ENCODE assay signal across 8 mouse cellular contexts in the genomic region with DNA sequence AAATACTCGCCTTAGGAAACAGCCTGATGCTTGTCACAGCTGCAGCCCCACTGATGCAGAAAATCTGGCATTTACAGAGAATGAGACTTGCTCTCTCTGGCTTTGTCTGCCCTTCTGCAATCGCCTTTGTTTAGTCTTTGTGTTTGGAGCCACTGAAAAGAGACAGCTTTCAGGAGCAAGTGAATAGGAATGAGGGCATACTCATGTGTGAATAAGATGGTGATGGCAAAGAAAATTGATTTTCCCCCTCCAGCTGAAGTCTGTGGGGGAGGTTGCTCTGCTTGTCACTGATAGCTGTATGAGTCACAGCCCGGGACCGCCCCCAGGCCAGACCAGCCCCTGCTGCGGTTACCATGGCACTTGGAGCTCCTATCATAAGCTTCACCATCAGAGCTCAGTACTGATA.
DNase-seq lines count a peak whose midpoint lies in the region; ATAC-seq lines count a peak whose summit lies in the region.

No protein-coding gene starts in this region.

- peak overlapping the region; percentile 20; the same call in 1 of the 2 replicates for H3K4me2 ChIP-seq in kidney, embryonic 16.5 days (replicated peaks; ENCODE audit: low read depth, low read length)

- no peaks in the 10 kb centered on the region for H3K27me3 ChIP-seq in kidney, embryonic 16.5 days (ENCODE audit: insufficient read depth, low read length)

- peaks cover 20% of the 10 kb centered on the region for H3K4me1 ChIP-seq in kidney, embryonic 16.5 days (ENCODE audit: insufficient read depth, low read length)

- WGBS in kidney, embryonic 16.5 days, result 11% methylated on average over 5 of the region's 5 CpGs

- no peak overlapping the region for H3K9ac ChIP-seq in kidney, embryonic 16.5 days (replicated peaks; ENCODE audit: low read length)

- no peak for DNase-seq in kidney, adult 8-10 months
- peak; percentile 7 to 27 for DNase-seq in cerebellum, postnatal 25 days
- peak; percentile 27 for DNase-seq in gastrocnemius, adult 18-20 months (ENCODE audit: low spot score)
- peak; percentile 89 for DNase-seq in layer of hippocampus, adult 11-12 months (ENCODE audit: low spot score)
- peak; percentile 81 for DNase-seq in lung, postnatal 10 days
- DNase-seq in right cerebral cortex, postnatal 10 days (ENCODE audit: low spot score in 2 of 2), result peak; percentile 87 to 93

- peak; percentile 91 for ATAC-seq in kidney, embryonic 16.5 days (ENCODE audit: low FRiP score, low TSS enrichment)
- ATAC-seq in erythroid progenitor cell, adult 5-6 weeks (replicated peaks; ENCODE audit: low FRiP score, poor library complexity, severe bottlenecking), result no peak

- peak overlapping the region; percentile 77 for H3K27ac ChIP-seq in kidney, embryonic 16.5 days (ENCODE audit: low read length)

- no peaks in the 10 kb centered on the region for H3K36me3 ChIP-seq in kidney, embryonic 16.5 days (ENCODE audit: insufficient read depth, low read length)

- no peak overlapping the region for H3K4me3 ChIP-seq in kidney, embryonic 16.5 days (ENCODE audit: low read length)

- H3K9me3 ChIP-seq in kidney, embryonic 16.5 days (ENCODE audit: low read length), result no peaks in the 10 kb centered on the region

Comparison
In these comparisons a context has a peak if more than half of its experiments do, and no peak if none do; other contexts are left out.
1. DNase-seq: peak in cerebellum, postnatal 25 days (2 of 2), gastrocnemius, adult 18-20 months (single experiment), layer of hippocampus, adult 11-12 months (single experiment), lung, postnatal 10 days (single experiment) and right cerebral cortex, postnatal 10 days (2 of 2); none in kidney, adult 8-10 months (0 of 2).